Mouse (Mus musculus) right cerebral cortex, adult 18-20 months (tissue): ENCODE results near the gene Zfp790.
A peak's percentile ranks its signal among the peaks of the same experiment; 100 is the strongest.

Source experiments
- DNase-seq: peaks from one replicate; pipeline ENCODE4 v3.0.0; 2022; ENCODE audit warnings: mixed read lengths

The Zfp790 gene

DNA sequence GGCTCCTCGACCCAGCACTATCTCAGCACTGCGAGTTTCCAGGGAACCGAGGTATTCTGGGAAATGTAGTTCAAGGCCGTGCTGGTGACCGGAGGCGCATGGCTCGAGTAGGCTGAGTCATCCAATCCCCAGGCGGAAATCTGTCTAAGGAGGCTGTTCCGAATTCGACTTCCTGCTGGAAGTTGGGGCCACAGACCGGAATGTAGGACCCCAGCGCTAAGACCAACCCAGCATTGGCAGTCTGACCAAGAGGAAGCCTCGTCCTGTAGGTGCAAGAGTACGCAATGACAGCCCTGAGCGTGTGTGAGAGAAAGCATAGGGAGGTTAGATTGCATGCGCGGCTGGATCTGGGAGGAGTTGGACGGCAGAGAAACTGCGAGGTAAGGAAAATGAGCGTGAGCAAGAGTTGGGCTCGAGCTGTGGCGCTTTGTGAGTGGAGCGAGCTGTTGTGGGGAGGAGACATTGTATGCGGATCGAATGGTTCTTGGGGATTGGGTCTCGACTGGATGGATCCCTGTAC is at the start of gene Zfp790:
TSS of gene Zfp790 (plus strand) at position 205 of the 520 bp plus-strand sequence.
- DNase-seq: peak; percentile 96

DNA sequence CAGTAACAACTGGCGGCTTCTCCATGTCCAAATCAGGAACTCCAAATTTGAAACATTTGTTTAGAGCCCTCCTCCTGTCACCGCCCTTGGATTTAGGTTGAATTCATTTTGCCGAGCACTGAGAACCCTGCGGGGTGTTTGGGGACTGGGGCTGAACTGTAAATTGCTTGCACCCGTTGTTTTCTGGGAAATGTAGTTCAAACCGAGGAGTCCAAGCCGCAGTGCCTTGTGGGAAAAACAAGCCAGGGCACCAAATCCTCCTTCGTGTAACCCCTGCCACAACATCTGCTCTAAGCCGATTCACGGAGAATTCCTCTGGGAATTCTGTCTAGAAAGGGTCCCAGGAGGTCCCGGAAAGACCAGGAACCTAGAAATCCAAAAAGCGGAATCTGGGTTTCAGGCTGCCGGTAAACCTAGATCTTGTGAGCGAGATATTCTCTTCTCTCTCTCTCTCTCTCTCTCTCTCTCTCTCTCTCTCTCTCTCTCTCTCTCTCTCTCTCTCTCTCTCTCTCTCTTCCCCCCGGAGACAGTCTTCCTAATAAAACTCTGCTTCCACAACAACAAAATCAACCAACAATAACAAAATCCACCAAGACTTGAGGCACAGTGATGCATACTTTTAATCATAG is 48.7 kb upstream of the Zfp790 start:
- DNase-seq: peak; percentile 92

DNA sequence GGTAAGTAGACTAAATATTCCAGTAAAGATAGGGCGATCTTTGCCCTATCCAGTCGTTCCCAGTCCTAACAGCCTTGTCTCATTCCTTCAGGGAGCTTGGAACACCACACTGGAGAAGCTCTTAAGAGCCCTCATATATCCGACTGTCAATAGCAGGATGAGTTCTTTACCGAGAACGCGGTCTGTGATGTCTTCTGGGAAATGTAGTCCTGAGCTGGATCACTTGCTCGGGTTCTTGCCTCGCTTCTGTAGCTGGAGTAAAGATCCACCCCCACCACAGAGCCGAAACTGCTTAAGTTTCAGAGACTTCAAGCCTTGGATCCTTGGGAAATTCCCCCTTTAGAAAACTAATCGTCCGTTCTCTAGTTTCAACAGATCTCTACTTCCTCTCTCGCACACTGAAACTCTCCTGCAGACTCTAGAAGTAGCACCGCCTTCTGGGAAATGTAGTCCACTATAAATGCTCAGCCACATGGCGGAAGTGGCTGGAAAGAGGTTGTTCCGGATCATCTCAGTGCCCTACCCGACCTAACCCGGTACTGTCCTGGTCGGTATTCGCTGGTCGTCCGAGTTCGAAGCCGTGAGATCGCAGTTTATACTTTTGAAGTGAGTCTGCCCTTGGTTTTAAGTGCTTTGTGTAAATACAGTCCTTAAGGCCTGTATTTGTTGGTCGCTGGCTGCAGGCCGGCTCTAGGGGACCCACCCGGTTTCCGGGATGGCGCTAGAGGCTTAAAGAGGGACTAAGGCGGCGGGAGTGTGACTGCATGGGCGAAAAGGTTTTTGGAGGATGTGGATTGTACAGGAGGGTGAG is 47.6 kb upstream of the Zfp790 start, which contains the start of gene Zfp84:
TSS of gene Zfp84 (plus strand) at position 463 of the 811 bp plus-strand sequence.
- peak; percentile 94 for DNase-seq

- no peak for DNase-seq
Measured at GRCm38 (mm10) chr7:29768980-29769379, 46.9 kb upstream of the Zfp790 start.

GRCm38 (mm10) chr7:29773503-29773902 is 42.4 kb upstream of the Zfp790 start:
- no peak for DNase-seq

GRCm38 (mm10) chr7:29774371-29774770 is 41.5 kb upstream of the Zfp790 start:
- no peak for DNase-seq

GRCm38 (mm10) chr7:29776568-29776967 is 39.3 kb upstream of the Zfp790 start:
- DNase-seq: no peak

DNA sequence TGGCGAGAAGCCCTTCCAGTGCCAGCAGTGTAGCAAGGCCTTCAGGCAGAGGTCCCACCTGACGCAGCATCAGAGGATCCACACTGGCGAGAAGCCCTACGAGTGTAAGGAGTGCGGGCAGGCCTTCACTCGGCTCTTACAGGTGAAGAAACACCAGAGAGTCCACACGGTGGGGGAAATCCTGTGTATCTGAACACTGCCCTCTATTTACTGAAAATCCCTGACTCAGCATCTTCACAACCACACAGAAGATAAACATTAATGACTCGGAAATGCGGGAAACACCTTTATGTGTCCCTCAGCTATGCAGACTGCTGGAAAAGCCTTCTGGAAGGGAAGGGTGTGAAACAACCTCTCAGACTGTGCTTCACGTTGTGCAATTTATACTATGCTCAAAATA is 38.5 kb upstream of the Zfp790 start:
- DNase-seq: no peak

DNA sequence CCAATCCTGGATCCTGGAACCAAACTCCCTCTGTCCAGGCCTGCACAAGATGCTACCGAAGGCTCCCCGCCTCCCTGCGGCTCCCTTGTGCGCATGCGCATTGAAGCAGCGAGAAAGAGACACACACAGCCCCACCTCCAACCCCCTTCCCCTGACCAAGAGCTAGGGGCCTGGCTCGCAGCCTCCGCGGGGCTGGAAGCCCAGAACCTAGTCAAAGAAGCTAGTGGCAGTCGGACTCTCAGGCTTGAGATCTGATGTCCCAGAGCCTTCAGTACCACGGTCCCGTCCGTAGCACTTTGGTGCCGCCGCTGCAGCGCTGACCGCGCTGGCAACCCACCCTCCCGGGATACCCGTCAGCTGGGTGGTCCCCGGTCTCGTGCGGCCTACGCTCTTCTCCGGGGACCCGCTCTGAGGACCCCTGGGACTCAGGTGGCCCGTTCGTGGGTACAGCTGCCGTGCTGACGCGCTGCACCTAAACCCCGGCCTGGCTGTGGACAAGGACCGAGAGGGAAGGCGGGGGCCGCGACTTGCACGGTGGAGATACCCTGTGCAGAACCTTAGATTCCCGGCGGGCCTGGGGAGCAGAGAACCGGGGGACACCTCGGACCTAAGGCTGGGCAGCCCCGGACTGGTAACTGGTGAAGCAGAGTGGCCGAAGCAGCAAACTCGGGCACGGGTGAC is 31.9 kb upstream of the Zfp790 start, which contains the start of gene Zfp30:
TSS of gene Zfp30 (plus strand) at position 128 of the 681 bp plus-strand sequence.
- peak; percentile 89 for DNase-seq

DNA sequence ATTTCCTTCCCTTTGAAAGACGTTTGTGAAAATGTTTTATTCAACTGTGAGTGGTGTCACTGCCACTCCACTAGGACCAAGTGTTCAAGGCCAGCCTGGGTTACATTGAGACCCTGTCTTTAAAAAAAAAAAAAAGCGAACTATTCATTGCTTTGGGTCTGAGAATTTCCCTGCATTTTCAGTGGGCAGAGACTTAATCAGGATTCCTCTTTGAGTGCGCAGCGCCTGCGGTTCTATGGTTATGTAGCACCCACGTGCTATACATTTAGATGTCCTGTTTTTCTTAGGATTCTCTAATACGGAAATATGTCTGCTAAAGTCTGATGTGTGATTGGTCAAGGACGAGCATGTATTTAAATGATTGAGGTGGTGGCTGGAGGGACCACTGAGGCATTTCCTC is 30.9 kb upstream of the Zfp790 start:
- DNase-seq: no peak

DNA sequence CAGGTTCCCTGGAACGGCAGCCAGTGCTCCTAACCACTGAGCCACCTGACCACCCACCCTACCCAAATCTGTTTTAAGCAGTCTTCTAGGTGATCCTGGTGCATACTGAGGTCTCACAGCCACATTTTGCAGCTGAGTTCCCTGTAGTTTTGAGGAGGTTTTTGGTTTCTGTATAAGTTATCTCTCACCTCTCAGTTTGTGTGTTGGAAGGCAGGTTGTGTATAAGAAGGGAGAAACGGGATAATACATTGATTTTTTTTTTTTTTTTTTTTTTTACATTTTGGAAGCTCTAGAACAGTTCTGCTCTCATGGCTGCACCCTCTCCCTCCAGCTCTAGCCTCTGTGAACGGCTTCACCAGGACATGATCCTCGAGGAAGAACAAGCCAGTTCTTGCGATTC is 30.0 kb upstream of the Zfp790 start:
- no peak for DNase-seq

DNA sequence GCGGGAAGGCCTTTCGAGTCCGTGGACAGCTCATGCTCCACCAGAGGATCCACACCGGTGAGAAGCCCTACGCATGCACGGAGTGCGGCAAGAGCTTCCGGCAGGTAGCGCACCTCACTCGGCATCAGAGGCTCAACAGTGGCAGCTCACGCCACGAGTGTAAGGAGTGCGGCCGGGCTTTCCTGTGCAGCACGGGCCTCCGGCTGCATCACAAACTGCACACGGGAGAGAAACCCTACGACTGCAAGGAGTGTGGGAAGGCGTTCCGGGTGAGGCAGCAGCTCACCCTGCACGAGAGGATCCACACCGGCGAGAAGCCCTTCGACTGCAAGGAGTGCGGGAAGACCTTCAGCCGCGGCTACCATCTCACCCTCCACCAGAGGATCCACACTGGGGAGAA is 23.0 kb upstream of the Zfp790 start:
- no peak for DNase-seq

DNA sequence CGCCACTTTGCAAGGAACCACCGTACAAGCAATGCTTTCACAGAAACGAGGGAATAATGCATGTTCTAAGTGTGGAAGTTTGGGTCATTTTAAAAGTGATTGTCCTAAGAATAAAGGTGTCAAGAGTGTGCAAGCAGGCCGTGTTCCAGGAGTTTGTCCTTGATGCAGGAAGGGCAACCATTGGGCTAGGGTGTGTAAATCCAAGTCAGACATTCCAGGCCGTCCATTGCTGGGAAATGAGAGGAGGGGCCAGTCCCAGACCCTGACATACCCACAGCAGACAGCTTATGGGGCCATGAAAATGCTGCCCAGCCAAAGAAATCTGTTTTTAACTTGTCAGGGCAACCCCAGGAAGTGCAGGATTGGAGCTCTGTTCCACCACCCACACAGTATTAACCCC is 8.9 kb upstream of the Zfp790 start:
- DNase-seq: no peak

- DNase-seq: no peak
Measured at GRCm38 (mm10) chr7:29812244-29812643, 3.7 kb upstream of the Zfp790 start.

DNA sequence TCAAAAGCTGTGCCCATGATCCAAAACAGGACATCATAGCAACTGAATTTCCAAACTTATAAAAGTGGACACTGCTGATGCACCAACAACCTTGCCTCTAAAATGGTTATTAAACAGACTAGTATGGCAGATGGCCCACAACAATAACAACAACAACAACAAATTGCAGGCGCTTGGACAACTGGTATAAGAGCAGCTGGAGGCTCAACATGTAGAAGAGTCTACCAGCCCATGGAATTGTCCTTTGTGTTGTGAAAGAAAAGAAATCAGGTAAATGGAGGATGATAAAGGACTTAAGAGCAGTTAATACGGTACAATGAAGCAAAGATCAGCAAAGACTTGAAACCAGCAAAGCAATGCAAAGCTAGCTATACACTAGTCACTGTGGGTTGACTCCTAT is 1.5 kb upstream of the Zfp790 start:
- no peak for DNase-seq

- DNase-seq: no peak
Measured at GRCm38 (mm10) chr7:29815061-29815784, 691 bp upstream of the Zfp790 start.

GRCm38 (mm10) chr7:29818619-29819254 is 2.8 kb downstream of the Zfp790 start:
- DNase-seq: peak; percentile 83

DNA sequence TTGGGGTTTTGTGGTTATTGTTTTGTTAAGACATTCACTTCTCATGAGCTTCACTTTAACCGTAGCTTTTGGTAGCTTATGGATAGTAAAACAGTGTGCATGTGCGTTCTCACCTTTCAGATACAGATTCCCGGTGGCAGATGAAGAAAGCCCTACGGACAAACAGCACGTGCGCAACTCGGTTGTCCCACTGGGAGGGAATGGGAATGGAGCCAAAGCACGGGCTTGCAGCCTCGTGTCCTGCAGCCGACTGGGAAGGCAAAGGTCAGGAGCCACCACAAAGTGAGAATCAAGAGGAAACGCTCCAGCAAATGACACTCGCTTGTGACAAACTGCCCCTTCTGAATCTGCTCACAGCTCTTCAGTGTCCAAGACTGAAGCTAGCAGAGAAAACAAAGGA is 12.1 kb downstream of the Zfp790 start:
- DNase-seq: no peak

DNA sequence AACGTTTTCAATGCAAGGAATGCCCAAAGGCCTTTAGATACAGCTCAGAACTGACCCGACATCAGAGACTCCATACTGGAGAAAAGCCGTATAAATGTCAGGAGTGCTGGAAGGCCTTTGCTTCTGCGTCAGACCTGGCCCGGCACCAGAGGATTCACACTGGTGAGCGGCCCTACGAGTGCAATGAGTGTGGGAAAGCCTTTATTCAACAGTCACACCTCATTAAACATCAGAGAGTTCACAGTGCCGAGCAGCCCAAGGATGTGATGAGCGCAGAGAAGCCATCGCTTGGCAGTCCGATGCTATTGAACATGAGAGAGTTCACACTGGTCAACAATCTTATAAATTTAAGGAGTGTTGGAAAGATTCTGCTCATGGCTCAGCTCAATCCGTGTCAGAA is 13.9 kb downstream of the Zfp790 start:
- no peak for DNase-seq

DNA sequence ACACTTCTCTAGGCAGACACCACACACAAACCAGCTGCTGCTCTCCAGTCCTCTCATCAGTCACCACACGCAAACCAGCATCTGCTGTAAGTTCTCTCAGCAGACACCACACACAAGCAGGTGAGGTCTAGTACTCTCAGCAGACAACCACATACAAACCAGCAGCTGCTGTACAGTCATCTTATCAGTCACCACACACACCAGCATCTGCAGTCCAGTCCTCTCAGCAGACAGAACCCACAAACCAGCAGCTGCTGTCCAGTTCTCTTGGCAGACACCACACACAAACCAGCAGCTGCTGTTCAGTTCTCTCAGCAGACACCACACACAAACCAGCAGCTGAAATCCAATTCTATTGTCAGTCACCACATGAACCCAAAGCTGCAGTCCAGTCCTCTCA is 20.9 kb downstream of the Zfp790 start:
- no peak for DNase-seq

DNA sequence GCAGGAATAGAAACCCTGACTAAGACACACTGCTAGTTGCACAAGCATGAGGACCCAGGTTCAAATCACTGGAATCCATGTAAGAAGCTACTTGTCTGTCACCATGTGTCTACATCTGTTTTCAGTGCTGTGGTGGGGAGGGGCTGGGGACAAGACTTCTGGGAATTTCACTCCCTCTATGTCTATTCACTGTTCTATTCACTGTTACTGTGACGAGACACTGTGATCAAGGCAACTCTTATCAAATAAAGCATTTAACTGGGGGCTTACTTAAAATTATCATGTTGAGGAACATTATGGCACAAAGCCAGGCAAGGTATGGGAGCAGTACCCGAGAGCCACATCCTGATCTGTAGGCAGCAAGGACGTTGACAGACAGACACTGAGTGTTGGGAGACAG is 23.3 kb downstream of the Zfp790 start:
- no peak for DNase-seq

DNA sequence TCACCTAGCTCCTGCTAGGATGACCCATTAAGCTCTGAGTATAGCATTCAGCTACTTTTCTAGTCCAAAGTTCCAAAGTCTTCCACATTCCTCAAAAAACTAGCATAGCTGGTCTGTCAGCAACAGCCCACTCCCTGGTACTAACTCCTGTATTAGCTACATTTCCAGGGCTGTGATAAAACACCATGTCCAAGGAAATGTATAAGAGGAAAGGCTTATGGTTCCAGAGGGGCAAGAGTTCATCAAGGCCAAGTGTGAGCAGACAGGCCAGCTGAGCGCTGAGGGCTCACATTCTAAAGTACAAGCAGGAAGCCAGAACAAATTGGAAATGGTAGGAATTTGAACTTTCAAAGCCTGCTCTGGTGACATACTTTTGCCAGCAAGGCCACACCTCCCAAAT is 26.2 kb downstream of the Zfp790 start:
- no peak for DNase-seq
